Mouse (Mus musculus): ENCODE data around the gene Uchl4. TPM values are rescaled to one million over a fixed set of nuclear protein-coding genes. Genes with fewer than 3 reads are reported as not detected.
"Not testable (repeated sequence)": the region's sequence is repeated elsewhere in the genome, so short reads cannot be mapped to it uniquely, and the experiment has no call there.

Gene Uchl4
- polyA plus RNA-seq, 1 experiment from 2014 or later = 3.3 TPM

DNA sequence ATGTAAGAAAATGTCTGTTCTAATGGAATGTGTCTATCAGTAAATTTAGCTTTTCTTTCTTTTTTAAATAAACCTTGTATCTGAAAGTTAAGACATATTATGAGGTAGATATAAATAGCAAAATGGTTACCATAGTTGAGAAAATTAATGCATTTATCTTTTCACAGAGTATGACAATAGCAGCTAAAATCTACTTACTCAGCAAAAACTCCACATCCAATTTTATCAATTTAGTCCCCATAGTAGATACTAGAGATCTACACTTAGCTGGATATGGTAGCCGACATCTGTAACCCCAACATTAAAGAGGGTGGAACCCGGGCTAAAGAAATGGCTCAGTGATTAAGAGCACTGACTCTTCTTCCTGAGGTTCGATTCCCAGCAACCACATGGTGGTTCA, 21.2 kb downstream of the Uchl4 start:
- H3K9me3 ChIP-seq (ENCODE audit: control insufficient read depth, low read length) = no peaks in the 10 kb centered on the region
- H3K27me3 ChIP-seq (ENCODE audit: control insufficient read depth, insufficient read depth, low read length) = no peaks in the 10 kb centered on the region
- H3K27ac ChIP-seq (ENCODE audit: low read depth, low read length) = no peak overlapping the region
- no peak overlapping the region for H3K4me3 ChIP-seq (ENCODE audit: low read length)
- H3K4me2 ChIP-seq (replicated peaks; ENCODE audit: low read depth, low read length) = no peak overlapping the region
- no peak overlapping the region for H3K9ac ChIP-seq (ENCODE audit: low read depth, low read length)
- ATAC-seq (ENCODE audit: low FRiP score, low TSS enrichment) = no peak
- H3K4me1 ChIP-seq (ENCODE audit: control insufficient read depth, insufficient read depth, low read length) = peaks cover 8% of the 10 kb centered on the region
- H3K36me3 ChIP-seq (ENCODE audit: control insufficient read depth, insufficient read depth, low read length) = no peaks in the 10 kb centered on the region
- 90% methylated on average over 3 of the region's 3 CpGs for WGBS

DNA sequence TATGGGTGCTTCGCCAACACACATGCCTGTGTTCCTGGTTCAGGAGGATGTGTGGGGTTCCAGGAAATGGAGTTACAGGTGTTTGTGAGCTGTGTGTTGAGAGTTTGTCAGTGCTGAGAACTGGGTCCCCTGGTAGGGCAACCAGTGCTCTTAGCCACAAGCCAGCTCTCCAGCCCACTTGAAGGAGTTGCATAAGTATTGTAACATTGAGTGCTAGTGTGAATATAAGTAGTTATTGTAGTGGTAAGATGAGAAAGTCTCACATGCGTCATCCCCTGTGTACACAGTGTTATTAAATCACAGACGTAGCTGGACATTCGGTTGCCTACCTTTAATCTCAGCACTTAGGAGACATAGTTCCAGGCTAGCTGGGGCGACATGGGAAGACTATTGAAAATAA, 24.9 kb downstream of the Uchl4 start:
- H3K27ac ChIP-seq (ENCODE audit: low read depth, low read length) = no peak overlapping the region
- 90% methylated on average over 5 of the region's 5 CpGs for WGBS

DNA sequence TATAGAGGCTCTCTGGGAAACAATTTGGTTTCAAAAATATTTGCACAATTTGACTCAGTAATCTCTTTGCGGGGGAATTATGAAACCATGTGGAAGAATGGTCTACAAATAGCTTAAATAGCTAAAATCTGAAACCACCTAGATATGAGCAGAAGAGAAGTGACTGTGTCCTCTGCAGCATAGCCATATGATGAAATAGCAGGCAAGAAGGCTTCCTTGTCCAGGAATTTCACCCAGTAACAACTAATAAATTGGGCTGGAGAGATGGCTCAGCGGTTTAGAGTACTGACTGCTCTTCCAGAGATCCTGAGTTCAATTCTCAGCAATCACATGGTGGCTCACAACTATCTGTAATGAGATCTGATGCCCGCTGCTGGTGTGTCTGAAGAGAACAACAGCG, 26.0 kb downstream of the Uchl4 start:
- Histone ChIP-seq H3K4me3 (ENCODE audit: low read length) (no peak overlapping the region), H3K4me2 (replicated peaks; ENCODE audit: low read depth, low read length) (no peak overlapping the region), H3K27ac (ENCODE audit: low read depth, low read length) (no peak overlapping the region), H3K4me1 (ENCODE audit: control insufficient read depth, insufficient read depth, low read length) (no peaks in the 10 kb centered on the region), H3K9ac (ENCODE audit: low read depth, low read length) (no peak overlapping the region), H3K36me3 (ENCODE audit: control insufficient read depth, insufficient read depth, low read length) (no peaks in the 10 kb centered on the region), H3K27me3 (ENCODE audit: control insufficient read depth, insufficient read depth, low read length) (no peaks in the 10 kb centered on the region), H3K9me3 (ENCODE audit: control insufficient read depth, low read length) (no peaks in the 10 kb centered on the region)
- 92% methylated on average over 4 of the region's 4 CpGs for WGBS
- no peak for ATAC-seq (ENCODE audit: low FRiP score, low TSS enrichment)

More for the DNA sequence above, 24.9 kb downstream of the Uchl4 start:
- no peak overlapping the region for H3K9ac ChIP-seq (ENCODE audit: low read depth, low read length)
- no peak overlapping the region for H3K4me2 ChIP-seq (replicated peaks; ENCODE audit: low read depth, low read length)
- H3K36me3 ChIP-seq (ENCODE audit: control insufficient read depth, insufficient read depth, low read length) = no peaks in the 10 kb centered on the region
- no peaks in the 10 kb centered on the region for H3K9me3 ChIP-seq (ENCODE audit: control insufficient read depth, low read length)
- H3K4me3 ChIP-seq (ENCODE audit: low read length) = no peak overlapping the region
- ATAC-seq (ENCODE audit: low FRiP score, low TSS enrichment) = no peak
- no peaks in the 10 kb centered on the region for H3K4me1 ChIP-seq (ENCODE audit: control insufficient read depth, insufficient read depth, low read length)
- no peaks in the 10 kb centered on the region for H3K27me3 ChIP-seq (ENCODE audit: control insufficient read depth, insufficient read depth, low read length)

DNA sequence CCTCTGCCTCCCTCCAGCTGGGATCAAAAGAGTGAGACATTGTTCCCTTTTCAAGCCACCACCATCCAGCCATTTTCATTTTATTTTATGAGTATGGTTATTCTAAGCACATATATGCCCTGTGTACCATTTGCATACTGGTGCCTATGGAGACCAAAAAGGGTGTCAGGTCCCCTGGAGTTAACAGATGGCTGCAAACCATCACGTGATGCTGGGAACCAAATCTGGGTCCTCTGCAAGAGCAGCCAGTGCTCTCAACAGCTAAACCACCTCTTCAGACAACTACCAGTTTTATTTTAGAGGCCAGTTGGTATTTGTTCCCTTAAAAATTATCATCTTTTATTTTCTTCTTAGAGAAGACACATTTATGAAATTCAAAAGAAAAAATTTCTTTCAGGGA, 29.8 kb downstream of the Uchl4 start:
- no peak overlapping the region for H3K4me2 ChIP-seq (replicated peaks; ENCODE audit: low read depth, low read length)
- no peaks in the 10 kb centered on the region for H3K9me3 ChIP-seq (ENCODE audit: control insufficient read depth, low read length)
- H3K36me3 ChIP-seq (ENCODE audit: control insufficient read depth, insufficient read depth, low read length) = no peaks in the 10 kb centered on the region
- no peak overlapping the region for H3K4me3 ChIP-seq (ENCODE audit: low read length)
- 40% methylated on average over 1 of the region's 1 CpGs for WGBS
- no peaks in the 10 kb centered on the region for H3K27me3 ChIP-seq (ENCODE audit: control insufficient read depth, insufficient read depth, low read length)
- ATAC-seq (ENCODE audit: low FRiP score, low TSS enrichment) = no peak
- no peaks in the 10 kb centered on the region for H3K4me1 ChIP-seq (ENCODE audit: control insufficient read depth, insufficient read depth, low read length)
- no peak overlapping the region for H3K9ac ChIP-seq (ENCODE audit: low read depth, low read length)
- no peak overlapping the region for H3K27ac ChIP-seq (ENCODE audit: low read depth, low read length)

DNA sequence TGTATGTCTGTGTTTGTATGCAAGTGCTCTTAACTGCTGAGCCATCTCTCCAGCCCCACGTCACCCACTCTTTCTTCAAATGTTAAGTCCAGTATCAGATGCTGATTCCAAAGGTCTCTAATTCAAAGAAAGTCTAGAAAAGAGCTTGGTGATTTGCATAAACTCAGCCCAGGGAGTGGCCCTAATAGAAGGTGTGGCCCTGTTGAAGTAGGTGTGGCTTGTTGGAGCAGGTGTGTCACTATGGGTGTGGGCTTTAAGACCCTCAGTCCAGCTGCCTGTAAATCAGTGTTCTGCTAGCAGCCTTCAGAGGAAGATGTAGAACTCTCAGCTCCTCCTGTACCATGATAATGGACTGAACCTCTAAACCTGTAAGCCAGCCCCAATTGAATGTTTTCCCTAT, 32.2 kb downstream of the Uchl4 start:
- Histone ChIP-seq H3K9me3 (ENCODE audit: control insufficient read depth, low read length) (no peaks in the 10 kb centered on the region), H3K4me3 (ENCODE audit: low read length) (no peak overlapping the region), H3K27ac (ENCODE audit: low read depth, low read length) (no peak overlapping the region), H3K36me3 (ENCODE audit: control insufficient read depth, insufficient read depth, low read length) (no peaks in the 10 kb centered on the region), H3K4me2 (replicated peaks; ENCODE audit: low read depth, low read length) (no peak overlapping the region), H3K4me1 (ENCODE audit: control insufficient read depth, insufficient read depth, low read length) (no peaks in the 10 kb centered on the region), H3K9ac (ENCODE audit: low read depth, low read length) (no peak overlapping the region), H3K27me3 (ENCODE audit: control insufficient read depth, insufficient read depth, low read length) (no peaks in the 10 kb centered on the region)
- 95% methylated on average over 1 of the region's 1 CpGs for WGBS
- ATAC-seq (ENCODE audit: low FRiP score, low TSS enrichment) = no peak

DNA sequence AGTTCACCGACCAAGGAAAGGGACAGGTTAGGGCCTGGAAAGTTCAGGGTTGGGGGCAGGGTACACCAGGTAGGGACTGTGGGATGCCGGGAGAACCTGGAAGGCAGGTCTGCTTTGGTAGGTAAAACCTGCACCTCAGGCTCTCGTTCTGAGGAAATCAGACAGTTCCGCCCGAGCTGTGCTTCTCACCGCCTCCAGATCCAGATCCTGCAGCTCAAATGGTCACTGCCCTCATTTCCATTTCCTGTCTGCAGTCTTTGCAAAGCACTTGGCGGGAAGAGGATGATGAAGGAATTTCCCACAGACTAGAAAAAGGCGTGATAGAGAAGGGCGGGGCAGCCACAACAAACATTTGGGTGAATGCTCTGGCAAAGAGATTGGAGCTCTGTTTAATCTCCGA, 33.2 kb downstream of the Uchl4 start:
- no peak overlapping the region for H3K27ac ChIP-seq (ENCODE audit: low read depth, low read length)
- 81% methylated on average over 10 of the region's 10 CpGs for WGBS
- no peak overlapping the region for H3K9ac ChIP-seq (ENCODE audit: low read depth, low read length)
- H3K4me2 ChIP-seq (replicated peaks; ENCODE audit: low read depth, low read length) = no peak overlapping the region
- no peaks in the 10 kb centered on the region for H3K4me1 ChIP-seq (ENCODE audit: control insufficient read depth, insufficient read depth, low read length)
- no peaks in the 10 kb centered on the region for H3K36me3 ChIP-seq (ENCODE audit: control insufficient read depth, insufficient read depth, low read length)
- ATAC-seq (ENCODE audit: low FRiP score, low TSS enrichment) = no peak
- no peak overlapping the region for H3K4me3 ChIP-seq (ENCODE audit: low read length)
- no peaks in the 10 kb centered on the region for H3K27me3 ChIP-seq (ENCODE audit: control insufficient read depth, insufficient read depth, low read length)
- no peaks in the 10 kb centered on the region for H3K9me3 ChIP-seq (ENCODE audit: control insufficient read depth, low read length)

DNA sequence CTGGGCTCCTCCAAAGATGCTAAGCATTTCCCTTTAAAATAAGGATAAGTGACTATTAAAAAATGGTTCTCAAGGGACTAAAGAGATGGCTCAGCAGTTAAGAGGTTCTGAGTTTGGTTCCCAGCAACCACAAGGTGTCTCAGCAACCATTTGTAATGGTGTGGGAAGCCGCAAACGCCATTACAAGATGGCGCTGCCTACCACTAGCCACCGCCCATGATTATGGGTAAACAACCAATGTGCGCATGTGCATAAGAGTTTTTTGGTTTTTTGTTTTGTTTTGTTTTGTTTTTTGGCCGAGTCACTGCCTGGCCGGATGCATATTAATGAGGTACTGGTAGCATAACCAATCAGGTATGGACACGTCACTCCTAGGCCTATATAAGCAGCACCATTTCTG, 33.8 kb downstream of the Uchl4 start:
- not testable (repeated sequence) for ATAC-seq (ENCODE audit: low FRiP score, low TSS enrichment); H3K4me3 ChIP-seq (ENCODE audit: low read length); H3K4me1 ChIP-seq (ENCODE audit: control insufficient read depth, insufficient read depth, low read length); H3K9ac ChIP-seq (ENCODE audit: low read depth, low read length); H3K9me3 ChIP-seq (ENCODE audit: control insufficient read depth, low read length); H3K36me3 ChIP-seq (ENCODE audit: control insufficient read depth, insufficient read depth, low read length); H3K27ac ChIP-seq (ENCODE audit: low read depth, low read length); H3K27me3 ChIP-seq (ENCODE audit: control insufficient read depth, insufficient read depth, low read length); H3K4me2 ChIP-seq (replicated peaks; ENCODE audit: low read depth, low read length)
- 94% methylated on average over 8 of the region's 8 CpGs for WGBS

DNA sequence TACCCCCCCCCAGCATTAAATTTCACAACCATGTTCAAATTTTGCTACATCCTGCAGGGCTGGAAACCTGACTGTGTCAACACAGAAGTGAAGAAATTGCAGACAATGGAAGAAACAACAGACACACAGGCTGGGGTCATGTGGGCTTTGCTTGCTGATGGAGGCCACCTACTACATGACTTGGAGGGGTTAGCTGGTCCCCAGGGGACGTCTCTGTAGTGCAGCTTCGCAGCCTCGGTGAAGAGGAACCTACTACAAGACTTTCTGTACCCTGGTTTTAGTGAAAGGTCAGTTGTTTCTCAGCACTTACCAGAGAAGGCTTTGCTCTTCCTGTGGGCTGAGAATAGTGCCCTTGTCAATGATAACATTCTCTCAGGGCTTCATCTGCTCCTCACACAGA, 36.2 kb downstream of the Uchl4 start:
- Histone ChIP-seq H3K4me3 (ENCODE audit: low read length) (no peak overlapping the region), H3K9ac (ENCODE audit: low read depth, low read length) (no peak overlapping the region), H3K27ac (ENCODE audit: low read depth, low read length) (no peak overlapping the region), H3K27me3 (ENCODE audit: control insufficient read depth, insufficient read depth, low read length) (no peaks in the 10 kb centered on the region), H3K9me3 (ENCODE audit: control insufficient read depth, low read length) (no peaks in the 10 kb centered on the region), H3K4me1 (ENCODE audit: control insufficient read depth, insufficient read depth, low read length) (no peaks in the 10 kb centered on the region), H3K36me3 (ENCODE audit: control insufficient read depth, insufficient read depth, low read length) (no peaks in the 10 kb centered on the region), H3K4me2 (replicated peaks; ENCODE audit: low read depth, low read length) (no peak overlapping the region)
- no peak for ATAC-seq (ENCODE audit: low FRiP score, low TSS enrichment)
- 71% methylated on average over 3 of the region's 3 CpGs for WGBS

DNA sequence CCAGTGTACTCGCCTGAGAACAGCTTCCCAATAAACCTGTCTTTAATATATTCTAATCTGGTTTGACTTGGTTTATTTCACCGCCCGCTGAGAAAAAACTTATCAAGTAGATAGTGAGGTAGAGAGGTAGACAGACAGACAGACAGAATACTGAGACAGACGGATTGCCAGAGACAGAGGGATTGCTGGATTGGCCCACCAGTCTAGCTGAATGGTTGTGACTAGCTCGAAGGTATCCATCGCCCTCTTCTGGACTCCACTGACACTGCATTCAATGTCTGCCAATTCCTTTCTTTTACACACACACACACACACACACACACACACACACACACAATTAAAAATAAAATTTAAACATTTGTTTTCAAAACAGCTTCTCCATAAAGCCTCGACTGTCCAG, 37.6 kb downstream of the Uchl4 start:
- no peaks in the 10 kb centered on the region for H3K36me3 ChIP-seq (ENCODE audit: control insufficient read depth, insufficient read depth, low read length)
- no peaks in the 10 kb centered on the region for H3K4me1 ChIP-seq (ENCODE audit: control insufficient read depth, insufficient read depth, low read length)
- no peak overlapping the region for H3K9ac ChIP-seq (ENCODE audit: low read depth, low read length)
- H3K4me3 ChIP-seq (ENCODE audit: low read length) = no peak overlapping the region
- H3K27ac ChIP-seq (ENCODE audit: low read depth, low read length) = no peak overlapping the region
- H3K27me3 ChIP-seq (ENCODE audit: control insufficient read depth, insufficient read depth, low read length) = no peaks in the 10 kb centered on the region
- WGBS = 49% methylated on average over 7 of the region's 7 CpGs
- no peak for ATAC-seq (ENCODE audit: low FRiP score, low TSS enrichment)
- no peaks in the 10 kb centered on the region for H3K9me3 ChIP-seq (ENCODE audit: control insufficient read depth, low read length)
- no peak overlapping the region for H3K4me2 ChIP-seq (replicated peaks; ENCODE audit: low read depth, low read length)

DNA sequence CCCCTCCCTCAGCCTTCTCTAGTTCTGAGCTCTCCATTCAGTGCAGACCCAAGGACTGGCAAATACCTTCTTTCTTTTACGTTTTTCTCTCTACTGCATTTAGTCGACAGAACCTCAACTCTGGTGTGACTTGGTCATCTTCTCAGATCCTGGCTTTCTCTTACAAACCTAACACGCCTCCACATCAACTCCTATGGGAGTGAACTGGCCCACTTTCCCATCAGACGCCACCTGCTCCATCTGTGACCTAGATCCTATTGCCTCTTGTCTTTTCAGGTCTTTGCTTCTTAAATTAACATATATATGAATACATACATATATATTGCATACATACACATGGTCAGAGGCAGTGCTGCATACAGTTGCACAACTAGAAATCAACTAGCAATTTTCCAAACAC, 38.8 kb downstream of the Uchl4 start:
- no peaks in the 10 kb centered on the region for H3K9me3 ChIP-seq (ENCODE audit: control insufficient read depth, low read length)
- no peak overlapping the region for H3K27ac ChIP-seq (ENCODE audit: low read depth, low read length)
- H3K4me3 ChIP-seq (ENCODE audit: low read length) = no peak overlapping the region
- no peak overlapping the region for H3K4me2 ChIP-seq (replicated peaks; ENCODE audit: low read depth, low read length)
- WGBS = 66% methylated on average over 4 of the region's 4 CpGs
- H3K27me3 ChIP-seq (ENCODE audit: control insufficient read depth, insufficient read depth, low read length) = no peaks in the 10 kb centered on the region
- no peak for ATAC-seq (ENCODE audit: low FRiP score, low TSS enrichment)
- H3K4me1 ChIP-seq (ENCODE audit: control insufficient read depth, insufficient read depth, low read length) = no peaks in the 10 kb centered on the region
- H3K9ac ChIP-seq (ENCODE audit: low read depth, low read length) = no peak overlapping the region
- no peaks in the 10 kb centered on the region for H3K36me3 ChIP-seq (ENCODE audit: control insufficient read depth, insufficient read depth, low read length)
